Mouse (Mus musculus) thymus, postnatal 10 days (tissue): ENCODE data around the gene Gm5936.
A peak's percentile ranks its signal among the peaks of the same experiment; 100 is the strongest.
"Not testable (repeated sequence)": the region's sequence is repeated elsewhere in the genome, so short reads cannot be mapped to it uniquely, and the experiment has no call there.

Source experiments
- DNase-seq, 2 experiments: peaks; one replicate each; pipeline ENCODE4 v3.0.0; 2021; ENCODE audit warnings: low spot score in 2 of 2

The Gm5936 gene

GRCm38 (mm10) chrX:74836842-74837522, at the start of gene Gm5936:
TSS of gene Gm5936 (plus strand) at chrX:74837196.
- not testable (repeated sequence) for DNase-seq

DNA sequence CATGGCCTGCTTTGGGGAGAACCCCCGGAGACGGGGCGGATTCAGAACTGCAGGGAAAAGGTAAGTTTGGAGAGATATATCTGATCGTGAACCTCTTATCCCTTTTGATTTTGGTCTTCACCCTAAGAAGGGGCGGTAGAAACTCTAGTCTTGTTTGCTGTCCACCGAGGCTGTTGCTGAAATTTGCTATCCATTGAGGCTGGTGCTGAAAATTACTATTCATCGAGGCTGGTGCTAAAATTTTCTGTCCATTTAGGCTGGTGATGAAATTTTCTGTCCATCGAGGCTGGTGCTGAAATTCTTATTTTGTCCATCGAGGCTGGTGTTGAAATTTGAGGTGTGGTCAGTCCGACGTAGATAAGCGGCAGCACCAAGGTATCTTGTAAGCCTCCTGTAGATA, 19.1 kb downstream of the Gm5936 start:
- not testable (repeated sequence) for DNase-seq

- DNase-seq: peak in 1 of 2 experiments; percentile 6
Observed at GRCm38 (mm10) chrX:74880123-74880522, 43.1 kb downstream of the Gm5936 start.
